8 mouse cellular contexts compared by ENCODE assay signal in genomic region chr4:149561986-149562904, GRCm38 (mm10). TPM values are rescaled to one million over a fixed set of nuclear protein-coding genes. Genes with fewer than 3 reads are reported as not detected.
DNase-seq lines count a peak whose midpoint lies in the region; ATAC-seq and TF ChIP-seq lines count a peak whose summit lies in the region.

No protein-coding gene starts in this region.

- H3K4me2 ChIP-seq in hindbrain, embryonic 15.5 days, result peak overlapping the region; percentile 32
- H3K4me2 ChIP-seq in limb, embryonic 15.5 days, result no peak overlapping the region; the same call in 1 of the 2 replicates

- TF ChIP-seq CTCF in kidney, adult 2 months (conservative IDR thresholded peaks at IDR 0.05; ENCODE audit: insufficient read depth, insufficient read length, low read depth, low read length), result no peak

- H3K9me3 ChIP-seq in hindbrain, embryonic 15.5 days, result no peaks in the 10 kb centered on the region
- no peaks in the 10 kb centered on the region for H3K9me3 ChIP-seq in limb, embryonic 15.5 days

- ATAC-seq in hindbrain, embryonic 15.5 days (ENCODE audit: low FRiP score, low read depth), result peak; percentile 68
- no peak for ATAC-seq in limb, embryonic 15.5 days (ENCODE audit: insufficient number of reproducible peaks, low FRiP score, low TSS enrichment, low read depth)

- DNase-seq in kidney, adult 2 months, result peak; percentile 35
- no peak for DNase-seq in kidney, adult 11 months
- DNase-seq in cerebellum, postnatal 10 days, result peak; percentile 83 to 84
- peak; percentile 60 for DNase-seq in gastrocnemius, postnatal 10 days
- DNase-seq in right cerebral cortex, adult 2 months (ENCODE audit: low spot score in 2 of 2), result peak; percentile 85 to 88
- no peak for DNase-seq in thymus, postnatal 0 days (ENCODE audit: low spot score)

- no peak for TF ChIP-seq POLR2A in kidney, adult 2 months (IDR thresholded peaks at IDR 0.05; ENCODE audit: low read depth, low read length)

- H3K36me3 ChIP-seq in kidney, adult 2 months (ENCODE audit: control insufficient read depth, insufficient read depth, low read length), result no peaks in the 10 kb centered on the region
- peaks cover 8% of the 10 kb centered on the region for H3K36me3 ChIP-seq in hindbrain, embryonic 15.5 days
- peaks cover 21% of the 10 kb centered on the region for H3K36me3 ChIP-seq in limb, embryonic 15.5 days

- no peaks in the 10 kb centered on the region for H3K27me3 ChIP-seq in kidney, adult 2 months (replicated peaks; ENCODE audit: control insufficient read depth, insufficient read depth, low read length)
- H3K27me3 ChIP-seq in hindbrain, embryonic 15.5 days, result no peaks in the 10 kb centered on the region
- no peaks in the 10 kb centered on the region for H3K27me3 ChIP-seq in limb, embryonic 15.5 days

- no peak overlapping the region for H3K27ac ChIP-seq in kidney, adult 2 months (ENCODE audit: insufficient read depth, low read depth, low read length)
- peak overlapping the region; percentile 86 for H3K27ac ChIP-seq in hindbrain, embryonic 15.5 days (replicated peaks)
- H3K27ac ChIP-seq in limb, embryonic 15.5 days, result peak overlapping the region; percentile 35; the same call in 1 of the 2 replicates

- 65% methylated on average over 21 of the region's 21 CpGs for WGBS in kidney, adult 2 months
- WGBS in hindbrain, embryonic 15.5 days, result 27% methylated on average over 21 of the region's 21 CpGs
- WGBS in limb, embryonic 15.5 days, result 63% methylated on average over 21 of the region's 21 CpGs

- no peak overlapping the region for H3K4me3 ChIP-seq in kidney, adult 2 months (ENCODE audit: insufficient read depth, low read depth, low read length)
- no peak overlapping the region for H3K4me3 ChIP-seq in hindbrain, embryonic 15.5 days
- H3K4me3 ChIP-seq in limb, embryonic 15.5 days, result no peak overlapping the region

- peak overlapping the region; percentile 32; the same call in 1 of the 2 replicates for H3K9ac ChIP-seq in hindbrain, embryonic 15.5 days
- no peak overlapping the region for H3K9ac ChIP-seq in limb, embryonic 15.5 days

- H3K4me1 ChIP-seq in kidney, adult 2 months (ENCODE audit: control insufficient read depth, insufficient read depth, low read length), result no peaks in the 10 kb centered on the region
- H3K4me1 ChIP-seq in hindbrain, embryonic 15.5 days (replicated peaks), result peaks cover 42% of the 10 kb centered on the region
- H3K4me1 ChIP-seq in limb, embryonic 15.5 days, result peaks cover 38% of the 10 kb centered on the region

RNA-seq across cellular contexts. Expression of gene Clstn1, which starts 24.0 kb away (rescaled TPM):
- 44.9 and 46.3 TPM in 2 replicates for polyA plus RNA-seq in kidney, adult 2 months (2012; rRNA removed)
- total RNA-seq in gastrocnemius, postnatal 10 days (2021), result 10 to 100 TPM; 63.5 to 69.0 TPM
- 178 and 198 TPM in 2 replicates for polyA plus RNA-seq in hindbrain, embryonic 15.5 days (2015; fragmentation: Nextera tagmentation; extraction: Ambion mirVana)
- polyA plus RNA-seq in limb, embryonic 15.5 days (2015; fragmentation: Nextera tagmentation; extraction: Ambion mirVana), result 39.4 and 56.1 TPM in 2 replicates
- 20.4 and 21.1 TPM in 2 replicates for polyA plus RNA-seq in thymus, postnatal 0 days (2015; fragmentation: Nextera tagmentation; extraction: Ambion mirVana)

RNA-seq across cellular contexts. Expression of gene Ctnnbip1, which starts 44.2 kb away (rescaled TPM):
- 20.5 and 24.4 TPM in 2 replicates for polyA plus RNA-seq in kidney, adult 2 months (2012; rRNA removed)
- total RNA-seq in gastrocnemius, postnatal 10 days (2021), result 10 to 100 TPM; 61.4 to 76.9 TPM
- 101 and 105 TPM in 2 replicates for polyA plus RNA-seq in hindbrain, embryonic 15.5 days (2015; fragmentation: Nextera tagmentation; extraction: Ambion mirVana)
- polyA plus RNA-seq in limb, embryonic 15.5 days (2015; fragmentation: Nextera tagmentation; extraction: Ambion mirVana), result 58.9 and 64.4 TPM in 2 replicates
- polyA plus RNA-seq in thymus, postnatal 0 days (2015; fragmentation: Nextera tagmentation; extraction: Ambion mirVana), result 25.6 and 28.3 TPM in 2 replicates

Comparison
In these comparisons a context has a peak if more than half of its experiments do, and no peak if none do; other contexts are left out.
1. DNase-seq: peak in kidney, adult 2 months (single experiment), cerebellum, postnatal 10 days (2 of 2), gastrocnemius, postnatal 10 days (single experiment) and right cerebral cortex, adult 2 months (2 of 2); none in kidney, adult 11 months (single experiment) and thymus, postnatal 0 days (single experiment).